Mouse (Mus musculus): Measurements from ENCODE around the gene Plac8.

The Plac8 gene

GRCm38 (mm10) chr5:100578863-100579411 is 6.9 kb upstream of the Plac8 start:
- no peak for DNase-seq (ENCODE audit: low spot score)

DNA sequence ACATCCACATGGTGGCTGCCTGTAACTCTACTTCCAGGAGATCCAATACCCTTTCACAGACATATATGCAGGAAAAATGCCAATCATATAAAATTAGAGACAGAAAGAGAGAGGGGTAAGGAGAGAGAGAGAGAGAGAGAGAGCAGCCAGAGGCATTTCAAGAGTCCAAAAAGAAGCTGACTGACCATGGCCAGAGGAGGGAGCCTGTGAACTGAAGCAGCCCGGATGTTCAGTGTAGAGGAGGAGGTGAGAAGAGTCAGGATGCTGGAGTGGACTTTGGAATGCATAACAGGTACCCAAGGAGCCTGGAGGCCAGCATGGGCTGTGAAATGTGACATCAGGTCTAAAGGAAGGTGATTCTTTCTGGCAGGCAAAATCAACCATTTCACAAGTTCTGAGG is 2.7 kb upstream of the Plac8 start:
- peak; percentile 15 for DNase-seq (ENCODE audit: low spot score)

DNA sequence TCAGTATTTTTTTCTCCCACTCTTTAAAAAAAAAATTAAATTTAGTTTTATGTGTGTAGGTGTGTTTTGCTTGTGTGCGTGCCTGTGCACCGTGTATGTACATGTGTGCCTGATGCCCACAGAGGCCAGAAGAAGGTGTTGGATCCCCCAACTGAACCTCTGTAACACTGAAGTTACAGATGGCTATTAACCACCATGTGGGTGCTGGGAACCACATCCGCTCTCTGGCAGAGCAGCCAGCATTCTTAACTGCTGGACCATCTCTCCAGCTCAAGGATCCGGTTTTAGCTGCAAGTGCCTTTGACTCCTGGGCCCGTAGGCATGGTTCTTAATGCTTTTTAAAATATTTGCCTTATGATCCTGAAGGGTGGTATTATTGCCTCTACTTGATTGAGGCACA is 1.2 kb upstream of the Plac8 start:
- DNase-seq (ENCODE audit: low spot score): no peak

GRCm38 (mm10) chr5:100570716-100571115 is 1.3 kb downstream of the Plac8 start:
- DNase-seq (ENCODE audit: low spot score): peak; percentile 44

DNA sequence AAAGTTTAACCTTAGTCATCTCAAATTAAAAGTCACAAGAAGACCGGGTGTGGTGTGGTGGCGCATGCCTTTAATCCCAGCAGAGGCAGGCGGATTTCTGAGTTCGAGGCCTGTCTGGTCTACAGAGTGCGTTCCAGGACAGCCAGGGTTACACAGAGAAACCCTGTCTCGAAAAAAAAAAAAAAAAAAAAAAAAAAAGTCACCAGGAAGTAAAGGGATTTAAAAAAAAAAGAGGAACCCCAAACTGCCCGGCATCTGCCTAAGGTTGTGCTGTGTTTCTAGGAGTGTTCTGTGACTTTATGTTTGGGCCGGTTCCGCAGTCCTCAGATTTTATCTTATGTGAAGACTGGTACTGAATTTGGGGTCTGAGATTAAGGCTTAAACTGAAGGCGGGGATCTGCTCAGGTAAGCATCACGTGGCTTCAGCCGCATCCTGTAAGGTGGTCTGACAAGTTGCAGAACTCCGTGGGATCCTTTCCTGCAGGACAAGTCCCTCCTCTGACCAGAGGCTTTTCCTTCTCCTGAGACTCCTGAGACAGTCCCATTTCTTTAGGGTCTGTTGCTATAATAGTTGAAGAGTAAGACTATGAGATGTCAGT is 1.9 kb downstream of the Plac8 start:
- DNase-seq (ENCODE audit: low spot score): no peak

DNA sequence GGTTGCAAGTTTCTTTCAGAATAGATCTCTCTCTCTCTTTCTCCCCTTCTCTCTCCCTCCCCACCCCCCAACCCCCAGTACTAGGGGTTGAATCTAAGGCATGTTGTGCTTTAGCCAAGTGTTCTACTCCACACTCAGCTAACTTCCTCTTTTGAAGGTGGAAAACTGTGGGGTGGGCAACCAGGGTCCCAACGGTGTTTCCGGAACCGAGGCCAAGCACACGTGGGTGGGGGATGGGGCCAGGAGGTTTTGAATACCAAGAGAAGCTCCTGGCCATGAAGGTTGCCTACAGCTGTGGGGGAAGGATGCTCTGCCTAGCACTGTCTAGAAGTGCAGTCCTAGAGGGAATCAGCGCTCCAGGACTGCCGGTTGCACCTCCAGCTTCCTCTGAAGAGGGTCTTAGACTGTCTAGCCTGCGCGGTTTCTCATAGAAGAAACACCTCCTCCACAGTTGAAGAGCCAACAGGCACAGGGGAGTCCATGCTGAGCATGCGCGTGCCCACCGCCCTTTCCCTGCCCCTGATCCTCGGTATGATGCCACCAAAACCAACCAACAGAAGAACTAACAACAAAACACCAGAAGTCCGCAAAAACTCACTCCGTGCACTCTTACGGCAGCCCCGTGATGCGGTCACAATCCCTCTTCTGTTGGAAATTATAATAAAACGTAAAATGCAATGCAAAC is 2.7 kb downstream of the Plac8 start:
- DNase-seq (ENCODE audit: low spot score): no peak

DNA sequence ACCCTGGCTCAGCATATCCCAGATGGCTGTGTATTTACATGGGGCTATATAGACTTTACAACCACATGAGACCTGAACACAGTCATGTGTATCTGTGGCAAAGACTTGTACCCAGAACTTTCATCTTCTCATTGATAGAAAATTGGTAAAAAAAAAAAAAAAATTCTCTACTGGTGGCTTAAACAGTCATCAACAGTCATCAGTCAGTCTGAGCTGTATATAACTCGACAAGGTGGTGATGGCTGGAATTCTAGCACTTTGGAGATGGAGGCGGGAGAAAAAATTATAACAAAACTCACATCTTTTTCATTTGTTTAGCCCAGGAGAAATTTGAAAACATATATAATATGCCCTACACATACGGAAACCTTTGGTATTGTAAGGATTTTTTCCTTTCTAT is 3.2 kb downstream of the Plac8 start:
- no peak for DNase-seq (ENCODE audit: low spot score)

GRCm38 (mm10) chr5:100568177-100568576 is 3.9 kb downstream of the Plac8 start:
- no peak for DNase-seq (ENCODE audit: low spot score)

DNA sequence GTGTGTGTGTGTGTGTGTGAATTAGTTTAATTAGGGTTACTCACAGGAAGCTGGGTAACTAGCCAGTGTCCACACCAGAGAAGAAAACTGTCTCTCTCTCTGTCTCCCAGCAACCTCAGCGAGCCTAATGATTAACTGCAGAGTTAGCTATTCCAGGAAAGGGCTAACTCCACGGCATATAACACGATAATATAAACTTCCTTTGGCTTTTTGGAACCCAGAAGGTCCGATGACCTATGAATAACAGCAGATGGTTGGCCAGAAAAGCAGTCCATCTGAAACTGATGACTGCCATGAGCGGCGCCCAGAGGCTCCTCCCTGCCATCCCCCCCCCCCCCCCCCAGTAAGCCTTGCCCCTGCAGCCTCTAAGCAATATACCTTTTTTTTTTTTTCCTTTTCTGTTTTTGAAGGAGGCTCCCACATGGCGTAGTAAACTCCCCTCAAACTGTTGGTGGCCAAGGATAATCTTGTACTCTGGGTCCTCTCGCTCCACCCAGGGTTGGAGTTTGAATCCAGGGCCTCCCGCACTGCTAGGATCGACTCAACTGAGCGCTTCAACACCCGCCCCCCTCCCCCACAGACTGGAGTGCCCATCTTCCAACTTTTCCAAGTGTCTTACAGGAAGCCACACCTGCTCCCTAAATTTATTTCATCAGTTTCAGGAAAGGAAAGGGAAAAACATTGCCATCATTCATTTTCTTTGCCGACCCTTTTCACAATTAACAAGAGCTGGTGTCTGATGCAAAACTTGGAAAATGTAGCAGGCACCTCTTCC is 4.6 kb downstream of the Plac8 start:
- DNase-seq (ENCODE audit: low spot score): peak; percentile 80

DNA sequence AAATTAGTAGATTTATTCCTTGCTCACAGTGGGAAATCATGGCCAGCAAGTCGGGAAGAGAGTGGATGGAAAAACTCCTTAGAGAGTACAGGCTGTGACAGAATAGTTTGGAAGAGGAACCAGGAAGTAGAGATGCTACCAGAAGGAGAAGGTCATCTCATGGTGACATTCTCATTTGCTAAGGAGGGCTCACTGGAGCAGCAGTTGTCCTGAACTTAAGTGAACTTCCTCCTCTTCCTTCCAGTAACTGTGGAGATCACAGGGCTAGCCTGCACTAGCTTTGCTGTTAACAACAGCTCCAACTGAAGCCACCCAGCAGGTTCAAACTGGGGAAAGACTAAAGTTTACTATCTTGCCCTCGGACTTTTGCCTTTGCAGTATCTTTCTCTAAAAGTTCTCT is 5.2 kb downstream of the Plac8 start:
- DNase-seq (ENCODE audit: low spot score): no peak

GRCm38 (mm10) chr5:100562702-100563101 is 9.3 kb downstream of the Plac8 start:
- no peak for DNase-seq (ENCODE audit: low spot score)

GRCm38 (mm10) chr5:100559357-100559756 is 12.7 kb downstream of the Plac8 start:
- DNase-seq (ENCODE audit: low spot score): no peak

DNA sequence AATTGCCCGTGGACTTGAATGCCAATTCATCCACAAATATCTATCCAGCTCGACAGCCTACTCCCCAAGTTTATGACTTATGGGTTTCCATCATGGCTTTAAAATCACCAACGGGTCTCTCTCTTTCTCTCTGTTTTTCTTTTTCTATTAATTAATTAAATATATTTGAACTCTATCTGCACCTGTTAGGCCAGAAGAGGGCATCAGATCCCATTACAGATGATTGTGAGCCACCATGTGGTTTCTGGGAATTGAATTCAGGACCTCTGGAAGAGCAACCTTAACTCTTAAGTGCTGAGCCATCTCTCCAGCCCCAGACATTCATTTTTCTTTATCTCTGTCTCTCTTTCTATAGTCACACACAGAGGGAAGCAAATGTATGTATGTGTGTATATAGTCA is 13.3 kb downstream of the Plac8 start:
- DNase-seq (ENCODE audit: low spot score): no peak

- DNase-seq (ENCODE audit: low spot score): no peak
These were observed 14.5 kb downstream of the Plac8 start for GRCm38 (mm10) chr5:100557537-100557936.

DNA sequence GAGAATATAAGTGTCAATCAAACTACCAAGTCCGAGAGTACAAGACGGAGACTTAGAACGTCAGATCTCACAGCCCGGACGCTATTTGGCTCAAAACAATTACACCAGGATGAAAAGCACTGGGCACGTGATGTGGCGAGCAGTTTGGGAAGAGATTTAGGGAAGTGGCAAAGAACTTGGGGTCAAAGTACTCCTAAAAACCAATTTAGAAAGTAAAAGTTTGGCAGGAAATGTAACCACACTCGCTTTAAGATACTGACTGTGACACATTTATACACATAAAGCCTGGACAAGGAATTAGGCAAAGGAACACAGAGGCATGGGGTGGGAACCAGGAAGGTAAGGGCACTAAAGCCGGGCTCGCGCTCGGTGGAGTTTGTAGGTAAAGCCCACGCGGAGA is 15.0 kb downstream of the Plac8 start:
- DNase-seq (ENCODE audit: low spot score): no peak

DNA sequence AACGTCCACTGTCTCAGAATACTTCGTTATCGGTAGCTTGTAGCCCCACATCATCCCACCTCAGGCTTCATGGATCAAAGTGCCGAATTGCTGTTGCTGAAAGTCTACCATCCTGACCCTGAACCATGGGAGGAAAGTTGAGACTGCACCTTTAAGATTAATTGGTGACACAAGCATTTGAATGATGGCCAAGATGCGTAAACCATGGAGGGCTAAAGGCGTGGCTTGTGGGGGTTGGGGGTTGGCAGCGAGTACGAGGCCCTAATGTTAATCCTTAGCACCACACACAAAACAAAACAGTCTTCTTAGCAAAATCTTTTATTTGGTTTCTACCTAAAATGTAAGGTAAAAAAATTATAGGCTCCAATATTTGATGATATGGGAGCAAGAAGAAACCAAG is 18.6 kb downstream of the Plac8 start:
- DNase-seq (ENCODE audit: low spot score): no peak

DNA sequence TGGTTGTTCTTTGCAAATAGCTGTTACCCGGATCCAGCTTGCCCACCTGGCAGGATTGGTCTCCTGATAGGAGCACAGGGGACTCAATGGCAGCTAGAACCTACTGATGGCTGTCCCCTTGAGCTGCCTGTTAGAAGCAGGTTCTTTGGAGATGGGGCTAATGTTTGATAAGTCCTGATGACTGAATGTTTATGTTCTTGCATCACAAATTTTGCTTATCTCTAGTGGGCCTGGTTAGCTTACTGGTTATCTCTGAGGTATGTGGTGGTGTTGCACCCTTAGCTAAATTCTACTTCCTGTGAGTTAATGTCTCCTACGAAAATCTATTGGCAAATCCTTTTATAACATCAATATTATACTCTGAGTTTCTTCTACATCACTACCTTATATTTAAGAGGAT is 20.1 kb downstream of the Plac8 start:
- no peak for DNase-seq (ENCODE audit: low spot score)

DNA sequence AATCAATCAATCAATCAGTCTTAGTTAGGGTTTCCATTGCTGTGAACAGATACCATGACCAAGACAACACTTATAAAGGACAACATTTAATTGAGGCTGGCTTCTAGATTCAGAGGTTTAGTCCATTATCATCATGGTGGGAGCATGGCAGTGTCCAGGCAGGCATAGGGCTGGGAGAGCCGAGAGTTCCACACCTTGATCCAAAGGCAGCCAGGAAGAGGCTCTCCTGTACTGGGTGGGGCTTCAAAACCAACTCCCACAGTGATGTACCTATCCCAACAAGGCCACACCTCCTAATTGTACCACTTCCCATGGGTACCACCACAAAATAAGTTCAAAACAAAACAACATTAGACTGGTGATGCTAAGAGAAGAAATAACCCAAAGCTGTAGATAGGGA is 21.9 kb downstream of the Plac8 start:
- DNase-seq (ENCODE audit: low spot score): no peak

DNA sequence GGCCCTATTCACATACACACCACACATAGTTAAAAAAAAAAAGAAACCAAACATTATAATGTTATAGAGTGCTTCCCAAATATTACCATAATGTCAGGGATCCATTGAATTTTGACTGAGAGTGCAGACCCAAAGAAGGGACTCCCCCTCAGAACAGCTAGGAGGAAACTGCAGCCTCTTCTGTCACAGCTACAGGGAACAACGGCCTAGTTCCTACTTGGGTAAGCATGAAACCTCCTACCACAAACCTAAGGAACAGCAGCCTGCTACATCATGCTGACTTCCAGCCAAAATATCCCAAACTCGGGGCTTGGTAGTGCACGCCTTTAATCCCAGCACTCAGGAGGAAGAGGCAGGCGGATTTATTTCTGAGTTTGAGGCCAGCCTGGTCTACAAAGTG is 22.7 kb downstream of the Plac8 start:
- no peak for DNase-seq (ENCODE audit: low spot score)

DNA sequence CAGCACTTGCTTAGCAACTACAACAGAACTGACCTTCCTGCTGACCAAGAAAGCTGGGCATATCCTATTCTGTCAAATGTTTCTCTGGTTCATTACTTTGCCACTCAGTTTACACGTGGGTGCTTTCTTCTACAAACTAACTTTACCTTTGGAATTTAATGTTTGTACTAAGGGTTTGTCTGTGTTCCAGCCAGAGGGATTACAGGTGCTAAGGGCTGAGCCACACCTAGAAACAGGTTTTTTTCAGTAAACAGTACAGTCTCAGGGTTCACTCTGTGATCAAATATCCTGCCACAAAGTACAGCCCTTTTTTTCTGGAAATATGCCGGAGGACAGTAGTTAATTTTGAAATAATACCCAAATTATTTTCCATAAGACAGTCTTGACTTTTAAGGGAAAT is 23.8 kb downstream of the Plac8 start:
- DNase-seq (ENCODE audit: low spot score): no peak

- DNase-seq (ENCODE audit: low spot score): no peak
These were observed 25.6 kb downstream of the Plac8 start for GRCm38 (mm10) chr5:100546294-100547080.

GRCm38 (mm10) chr5:100536638-100537037 is 35.4 kb downstream of the Plac8 start:
- DNase-seq (ENCODE audit: low spot score): peak; percentile 38

Measured in yolk sac, embryonic 10.5 days (tissue).